Mouse (Mus musculus) cortical plate, adult 2 months (tissue): ENCODE results near the gene Shank2. TPM values are rescaled to one million over a fixed set of nuclear protein-coding genes. Genes with fewer than 3 reads are reported as not detected.

Experiments used
- H3K27ac ChIP-seq: fragments of 200-500 bp; 2 replicates; pipeline ENCODE4 v1.5.1; 2012; ENCODE audit warnings: low read length, control low read depth, inconsistent platforms; ENCODE audit not compliant: insufficient read depth
- H3K4me1 ChIP-seq: fragments of 200-500 bp; 2 replicates; pipeline ENCODE4 v1.6.1; 2011; ENCODE audit warnings: low read length; ENCODE audit not compliant: control insufficient read depth, insufficient read depth
- H3K4me3 ChIP-seq: fragments of 200-500 bp; 2 replicates; pipeline ENCODE4 v1.5.1; 2011; ENCODE audit warnings: mild to moderate bottlenecking, low read length, control low read depth; ENCODE audit not compliant: insufficient read depth
- CTCF ChIP-seq: fragments of 200-500 bp; IDR thresholded peaks from 2 replicates; pipeline ENCODE4 v1.5.1; 2011; ENCODE audit warnings: mild to moderate bottlenecking, control low read depth, low read length; ENCODE audit not compliant: insufficient read depth; ENCODE audit errors: extremely low read depth
- POLR2A ChIP-seq: fragments of 200-500 bp; IDR thresholded peaks from 2 replicates; pipeline ENCODE4 v1.6.1; 2011; ENCODE audit warnings: mild to moderate bottlenecking, low read length, control low read depth; ENCODE audit not compliant: insufficient read depth; ENCODE audit errors: extremely low read depth
- polyA plus RNA-seq: library from polyadenylated mRNA; depleted of rRNA; stranded (reverse); fragments of >200 nt; gene quantifications from 2 replicates; pipeline ENCODE4 v1.2.3, GENCODE M21; 2012

Shank2 gene
- polyA plus RNA-seq, 1 experiment, result 69.7 TPM

GRCm38 (mm10) chr7:143979986-143980385 is 21.7 kb upstream of the Shank2 start:
- Histone ChIP-seq H3K27ac (no peak overlapping the region), H3K4me3 (no peak overlapping the region), H3K4me1 (no peaks in the 10 kb centered on the region)
- no peak for TF ChIP-seq CTCF
- TF ChIP-seq POLR2A, result no peak

- Histone ChIP-seq H3K4me1 (no peaks in the 10 kb centered on the region), H3K27ac (no peak overlapping the region), H3K4me3 (no peak overlapping the region)
- TF ChIP-seq CTCF (no peak), POLR2A (no peak)
Measured at GRCm38 (mm10) chr7:143986281-143986680, 15.4 kb upstream of the Shank2 start.

- Histone ChIP-seq H3K4me1 (no peaks in the 10 kb centered on the region), H3K27ac (no peak overlapping the region), H3K4me3 (no peak overlapping the region)
- no peak for TF ChIP-seq POLR2A
- TF ChIP-seq CTCF, result no peak
Measured at GRCm38 (mm10) chr7:143991160-143991559, 10.6 kb upstream of the Shank2 start.

- TF ChIP-seq POLR2A (no peak), CTCF (no peak)
- H3K4me1 ChIP-seq, result no peaks in the 10 kb centered on the region
- H3K27ac ChIP-seq, result no peak overlapping the region
- no peak overlapping the region for H3K4me3 ChIP-seq
Measured at GRCm38 (mm10) chr7:143999073-143999472, 2.7 kb upstream of the Shank2 start.

- Histone ChIP-seq H3K4me3 (no peak overlapping the region), H3K4me1 (no peaks in the 10 kb centered on the region), H3K27ac (no peak overlapping the region)
- no peak for TF ChIP-seq CTCF
- TF ChIP-seq POLR2A, result no peak
Measured at GRCm38 (mm10) chr7:144003471-144003870, 1.7 kb downstream of the Shank2 start.

- Histone ChIP-seq H3K4me1 (no peaks in the 10 kb centered on the region), H3K4me3 (no peak overlapping the region), H3K27ac (no peak overlapping the region)
- TF ChIP-seq POLR2A, result no peak
- TF ChIP-seq CTCF, result no peak
Measured at GRCm38 (mm10) chr7:144008079-144008478, 6.4 kb downstream of the Shank2 start.

GRCm38 (mm10) chr7:144008985-144009384 is 7.3 kb downstream of the Shank2 start:
- TF ChIP-seq CTCF (no peak), POLR2A (no peak)
- H3K4me3 ChIP-seq, result no peak overlapping the region
- no peak overlapping the region for H3K27ac ChIP-seq
- no peaks in the 10 kb centered on the region; the same call in 1 of the 2 replicates for H3K4me1 ChIP-seq

GRCm38 (mm10) chr7:144014485-144014884 is 12.8 kb downstream of the Shank2 start:
- TF ChIP-seq CTCF (no peak), POLR2A (no peak)
- no peaks in the 10 kb centered on the region; the same call in 1 of the 2 replicates for H3K4me1 ChIP-seq

GRCm38 (mm10) chr7:144021801-144022200 is 20.1 kb downstream of the Shank2 start:
- Histone ChIP-seq H3K4me1 (no peaks in the 10 kb centered on the region), H3K4me3 (no peak overlapping the region), H3K27ac (no peak overlapping the region)
- TF ChIP-seq POLR2A (no peak), CTCF (no peak)

More at GRCm38 (mm10) chr7:144014485-144014884, 12.8 kb downstream of the Shank2 start:
- Histone ChIP-seq H3K4me3 (no peak overlapping the region), H3K27ac (no peak overlapping the region)

- Histone ChIP-seq H3K27ac (no peak overlapping the region), H3K4me1 (no peaks in the 10 kb centered on the region), H3K4me3 (no peak overlapping the region)
- TF ChIP-seq CTCF, result no peak
- no peak for TF ChIP-seq POLR2A
Measured at GRCm38 (mm10) chr7:144022682-144023081, 21.0 kb downstream of the Shank2 start.
